Mouse (Mus musculus): Measurements from ENCODE around the gene Gas1. TPM values are rescaled to one million over a fixed set of nuclear protein-coding genes. Genes with fewer than 3 reads are reported as not detected.

The Gas1 gene
- total RNA-seq, 2 experiments from 2014 or later: 110 to 125 TPM

DNA sequence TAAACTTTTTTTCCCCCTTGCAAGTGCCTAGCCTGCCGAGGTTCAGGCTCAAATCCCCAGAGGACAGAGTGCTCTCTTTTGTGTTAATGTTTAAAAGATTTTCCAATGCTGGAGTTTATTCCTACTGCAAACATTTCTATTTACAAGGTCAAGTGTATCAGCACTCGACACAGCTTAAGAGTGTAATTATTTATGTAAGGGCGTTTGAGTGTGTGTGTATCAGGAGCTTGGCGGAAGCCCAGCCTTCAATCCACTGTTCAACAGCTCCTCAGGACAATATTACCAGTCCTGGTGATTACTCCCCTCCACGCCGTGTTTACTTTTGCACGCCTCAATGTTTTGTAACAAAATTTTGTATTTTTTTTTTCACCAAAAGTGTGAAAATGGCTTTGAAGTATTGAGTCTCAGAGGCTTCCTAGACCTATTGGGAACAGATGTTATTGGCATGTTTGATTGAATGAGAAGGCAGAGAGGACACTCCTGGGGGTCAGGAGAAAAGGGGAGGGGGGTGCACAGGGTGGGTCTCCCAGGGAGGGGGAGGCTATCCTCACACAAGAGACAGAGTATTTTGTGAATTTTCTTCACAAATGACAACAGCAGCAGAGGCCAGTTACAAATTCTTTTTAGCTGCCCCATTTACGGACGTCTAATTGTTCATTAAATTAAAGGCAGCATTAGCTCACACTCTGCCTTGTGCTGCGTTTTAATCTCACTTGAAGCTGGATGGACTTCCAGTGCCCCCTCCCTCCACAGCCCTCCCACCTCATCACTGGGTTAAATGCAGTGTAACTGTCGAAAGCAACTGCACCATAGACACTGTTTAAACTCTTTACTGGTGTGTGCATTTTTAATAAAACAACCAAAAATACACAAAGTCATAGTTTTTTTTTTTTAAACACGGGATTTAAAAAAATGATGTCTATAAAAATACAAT is 3.3 kb downstream of the Gas1 start:
- no peak for DNase-seq (ENCODE audit: low spot score in 2 of 2)

GRCm38 (mm10) chr13:60173186-60173585 is 4.0 kb downstream of the Gas1 start:
- DNase-seq (ENCODE audit: low spot score in 2 of 2): no peak

- peak in 1 of 2 experiments; percentile 52 for DNase-seq (ENCODE audit: low spot score in 2 of 2)
Observed at GRCm38 (mm10) chr13:60172366-60173017, 4.7 kb downstream of the Gas1 start.

DNA sequence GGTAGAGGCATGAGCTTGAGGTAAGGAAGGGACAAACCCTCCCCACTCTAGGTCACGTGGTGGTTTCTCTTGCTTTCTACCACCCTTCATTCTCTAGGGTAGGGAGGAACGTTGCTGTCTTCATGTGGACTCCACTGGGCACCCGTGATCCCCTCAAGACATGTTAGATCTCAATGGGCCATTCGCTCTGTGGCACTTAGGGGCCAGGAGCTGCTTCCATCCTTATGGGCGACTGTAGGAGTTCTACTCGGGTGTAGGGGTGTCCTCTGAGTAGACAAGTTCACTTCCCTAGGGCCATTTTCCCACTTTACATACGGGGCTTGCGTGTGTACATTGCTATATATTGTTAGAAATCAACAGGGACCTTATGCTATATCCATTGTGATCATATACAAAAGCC is 5.4 kb downstream of the Gas1 start:
- DNase-seq (ENCODE audit: low spot score in 2 of 2): no peak

DNA sequence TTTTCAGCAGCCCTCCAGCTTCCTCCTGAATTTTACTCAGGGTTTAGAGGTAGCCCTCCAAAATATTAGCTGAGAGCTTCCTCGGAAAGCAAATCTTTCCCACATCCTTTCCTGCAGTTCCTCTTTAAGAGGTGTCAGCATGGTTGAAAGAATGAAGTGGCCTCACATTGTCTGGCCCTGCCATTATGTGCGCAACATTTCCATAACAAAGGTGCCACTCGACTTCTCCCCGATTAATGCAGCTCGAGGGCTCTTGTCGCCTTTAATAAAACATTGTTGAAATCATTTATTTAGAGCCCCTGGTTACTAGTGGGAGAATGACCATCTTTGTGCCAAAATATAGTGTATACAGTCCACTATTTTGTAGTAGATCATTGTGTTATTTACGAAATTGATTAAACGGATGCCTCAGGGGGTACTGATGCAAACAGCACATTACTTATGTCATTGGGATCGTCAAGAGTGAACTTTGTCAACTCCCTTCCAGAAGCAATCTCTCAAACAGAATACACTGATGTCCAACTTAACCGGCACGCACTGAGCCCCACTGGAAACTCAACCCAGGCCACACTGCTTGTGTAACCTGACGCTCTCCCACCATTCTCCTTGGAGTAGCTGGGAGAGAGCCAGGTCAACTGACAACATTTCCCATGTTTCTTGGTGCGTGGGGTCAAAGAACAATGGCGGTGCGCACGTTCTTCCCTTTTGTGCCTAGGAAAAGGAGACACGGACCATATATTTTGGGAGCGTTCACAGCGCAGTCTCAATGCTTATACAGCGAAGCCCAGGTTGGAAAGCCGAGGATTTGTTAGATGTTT is 6.1 kb downstream of the Gas1 start:
- DNase-seq (ENCODE audit: low spot score in 2 of 2): no peak

DNA sequence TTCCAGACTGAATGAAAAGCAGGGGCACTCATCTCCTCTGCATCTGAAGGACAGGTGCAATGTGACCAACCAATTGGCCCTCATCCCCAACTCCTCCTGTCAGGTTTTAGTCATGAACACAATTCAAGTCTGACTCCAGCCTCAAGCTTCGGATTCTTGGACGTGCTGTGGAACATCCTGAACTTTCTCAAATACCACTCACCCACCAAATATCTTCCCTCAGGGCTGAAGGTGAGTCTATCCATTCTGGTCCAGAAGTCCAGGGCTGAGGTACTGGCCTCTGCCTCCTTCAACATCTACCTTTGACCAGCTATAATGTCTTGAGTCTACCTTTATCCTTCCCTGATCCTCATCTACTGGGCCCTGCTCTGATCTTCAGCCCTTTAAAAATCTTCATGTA is 8.1 kb downstream of the Gas1 start:
- no peak for DNase-seq (ENCODE audit: low spot score in 2 of 2)

GRCm38 (mm10) chr13:60156294-60157126 is 20.7 kb downstream of the Gas1 start:
- DNase-seq (ENCODE audit: low spot score in 2 of 2): no peak

- DNase-seq (ENCODE audit: low spot score in 2 of 2): no peak
Observed at GRCm38 (mm10) chr13:60154170-60154569, 23.0 kb downstream of the Gas1 start.

DNA sequence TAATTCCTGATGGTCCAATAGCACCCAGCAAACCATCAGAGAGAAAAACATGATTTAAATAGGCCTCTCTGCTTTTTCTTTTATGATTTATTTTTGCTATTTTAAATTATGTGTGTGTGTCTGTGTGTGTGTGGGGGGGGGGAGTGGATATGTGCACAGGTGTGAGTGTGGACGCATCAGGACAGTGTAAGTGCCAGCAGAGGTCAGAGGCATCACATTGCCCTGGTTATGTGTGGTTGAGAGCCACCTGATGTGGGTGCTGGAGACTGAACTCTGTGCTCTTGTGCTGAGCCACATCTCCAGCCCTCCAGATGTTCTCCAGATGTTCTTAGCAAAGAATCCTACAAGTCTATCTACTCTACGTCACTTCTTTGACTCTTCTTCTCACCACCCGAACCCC is 28.9 kb downstream of the Gas1 start:
- DNase-seq (ENCODE audit: low spot score in 2 of 2): no peak

DNA sequence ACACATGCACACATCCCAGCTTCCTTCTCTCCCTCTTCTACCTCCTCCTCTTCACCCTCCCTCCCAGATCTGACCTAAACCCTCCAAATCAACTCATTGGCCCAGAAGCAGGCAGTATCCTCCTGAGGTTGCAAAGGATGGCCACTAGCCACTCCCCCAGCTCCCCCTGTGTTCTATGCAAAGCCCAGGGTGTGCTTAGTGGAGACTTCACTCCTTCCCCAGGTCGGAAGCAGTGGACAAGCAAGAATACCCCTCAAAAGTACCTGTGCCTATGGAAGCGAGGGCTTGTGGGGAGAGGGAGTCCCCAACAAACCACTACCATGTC is 29.3 kb downstream of the Gas1 start:
- DNase-seq (ENCODE audit: low spot score in 2 of 2): no peak

DNA sequence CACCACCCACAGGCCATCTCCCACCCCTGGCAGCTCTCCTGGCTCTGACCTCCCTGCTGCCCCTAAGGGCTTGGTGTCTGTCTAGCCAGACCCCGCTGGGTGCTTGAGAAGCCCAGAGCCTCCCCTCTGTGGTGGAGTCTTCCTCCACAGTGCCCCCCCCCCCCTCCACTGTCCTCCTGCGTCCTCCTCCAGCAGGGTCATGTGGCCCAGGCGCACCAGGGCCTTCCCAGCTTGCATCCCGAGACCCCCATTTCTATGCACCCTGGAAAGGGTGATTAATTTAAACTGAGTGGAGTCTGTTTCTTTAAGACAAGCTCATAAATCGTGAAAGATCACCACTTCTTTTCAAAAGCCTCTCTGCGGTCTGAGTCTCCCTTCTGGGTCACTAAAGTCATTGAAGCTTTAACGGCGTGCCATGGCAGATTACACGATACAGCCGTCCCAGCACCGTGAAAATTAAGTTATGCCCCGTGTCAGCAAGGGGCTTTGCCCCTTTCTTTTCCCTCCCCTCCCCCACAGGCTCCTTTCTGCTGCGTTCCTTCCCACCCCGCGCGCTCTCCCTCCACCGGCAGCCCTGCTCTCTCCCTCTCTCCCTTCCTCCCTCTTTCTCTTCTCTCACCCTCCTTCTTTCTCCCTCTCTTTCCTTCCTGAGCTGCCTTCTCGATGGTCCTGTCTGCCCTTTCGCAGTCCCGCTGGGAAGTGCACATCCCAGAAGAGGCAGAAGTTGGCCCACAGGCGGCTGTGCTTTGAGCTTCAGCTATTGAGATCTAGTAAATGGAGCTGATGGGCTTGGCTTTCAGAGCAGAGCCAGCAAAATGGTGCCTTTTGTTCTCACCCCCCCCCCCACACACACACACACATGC is 29.9 kb downstream of the Gas1 start:
- peak in 1 of 2 experiments; percentile 17 for DNase-seq (ENCODE audit: low spot score in 2 of 2)

DNA sequence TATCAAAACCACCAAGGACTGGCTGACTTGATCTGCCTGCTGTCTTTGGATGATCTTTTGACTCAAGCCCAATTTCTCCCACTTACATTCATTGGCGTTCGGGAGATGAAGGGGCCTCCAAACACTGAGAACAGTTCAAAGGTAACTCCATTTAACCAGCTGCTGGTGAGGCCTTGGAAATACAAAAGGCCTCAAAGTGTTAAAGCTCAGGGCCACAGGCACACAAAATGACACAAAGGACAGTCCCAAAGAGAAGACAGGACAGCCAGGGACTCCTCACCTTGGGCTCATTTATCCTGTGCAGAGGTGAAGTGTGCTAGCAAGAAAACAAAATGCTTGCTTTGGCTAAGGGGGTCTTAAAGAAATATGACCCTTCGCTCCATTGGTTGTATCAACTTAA is 30.9 kb downstream of the Gas1 start:
- DNase-seq (ENCODE audit: low spot score in 2 of 2): no peak

GRCm38 (mm10) chr13:60136962-60137361 is 40.2 kb downstream of the Gas1 start:
- DNase-seq (ENCODE audit: low spot score in 2 of 2): no peak

DNA sequence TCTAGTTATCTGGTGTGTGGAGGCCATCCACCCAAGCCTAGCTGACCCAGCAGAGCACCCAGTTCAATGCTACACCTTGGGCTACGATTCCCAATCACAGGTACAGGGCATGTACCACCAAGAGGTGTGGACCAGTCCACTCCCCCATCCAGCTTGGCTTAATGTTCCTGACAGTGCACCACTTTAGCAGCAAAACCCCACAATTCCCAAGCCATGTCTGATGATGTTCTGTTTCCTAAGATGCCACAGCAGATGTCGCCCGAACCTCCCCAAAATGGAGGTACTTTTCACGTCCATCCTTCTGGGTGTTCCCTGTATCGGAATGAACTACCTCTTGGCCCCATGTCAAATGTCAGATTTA is 42.7 kb downstream of the Gas1 start:
- DNase-seq (ENCODE audit: low spot score in 2 of 2): no peak

GRCm38 (mm10) chr13:60133716-60134438 is 43.3 kb downstream of the Gas1 start:
- no peak for DNase-seq (ENCODE audit: low spot score in 2 of 2)

GRCm38 (mm10) chr13:60131771-60132170 is 45.4 kb downstream of the Gas1 start:
- no peak for DNase-seq (ENCODE audit: low spot score in 2 of 2)

DNA sequence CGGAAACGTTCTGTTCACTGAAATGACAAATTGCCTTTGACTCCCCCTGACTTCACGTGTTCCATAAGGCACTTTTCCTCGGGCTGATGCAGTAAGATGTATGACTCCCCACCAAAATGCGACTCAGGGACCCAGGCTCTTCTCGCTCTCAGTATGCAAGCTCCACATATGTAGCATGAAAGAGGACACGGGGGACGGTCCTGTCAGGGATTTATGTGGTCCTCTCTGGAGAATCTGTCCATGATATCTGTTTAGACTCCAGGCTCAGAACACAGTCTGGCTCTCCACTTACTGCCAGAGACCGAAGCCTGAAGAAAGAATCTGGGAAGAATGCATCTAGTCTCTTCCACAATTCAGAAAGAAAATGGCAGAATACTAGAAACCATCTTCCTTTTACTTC is 47.6 kb downstream of the Gas1 start:
- no peak for DNase-seq (ENCODE audit: low spot score in 2 of 2)

- DNase-seq (ENCODE audit: low spot score in 2 of 2): no peak
Observed at GRCm38 (mm10) chr13:60126338-60126737, 50.8 kb downstream of the Gas1 start.
